Comparison of ENCODE assay signal across 26 mouse cellular contexts in the genomic region with DNA sequence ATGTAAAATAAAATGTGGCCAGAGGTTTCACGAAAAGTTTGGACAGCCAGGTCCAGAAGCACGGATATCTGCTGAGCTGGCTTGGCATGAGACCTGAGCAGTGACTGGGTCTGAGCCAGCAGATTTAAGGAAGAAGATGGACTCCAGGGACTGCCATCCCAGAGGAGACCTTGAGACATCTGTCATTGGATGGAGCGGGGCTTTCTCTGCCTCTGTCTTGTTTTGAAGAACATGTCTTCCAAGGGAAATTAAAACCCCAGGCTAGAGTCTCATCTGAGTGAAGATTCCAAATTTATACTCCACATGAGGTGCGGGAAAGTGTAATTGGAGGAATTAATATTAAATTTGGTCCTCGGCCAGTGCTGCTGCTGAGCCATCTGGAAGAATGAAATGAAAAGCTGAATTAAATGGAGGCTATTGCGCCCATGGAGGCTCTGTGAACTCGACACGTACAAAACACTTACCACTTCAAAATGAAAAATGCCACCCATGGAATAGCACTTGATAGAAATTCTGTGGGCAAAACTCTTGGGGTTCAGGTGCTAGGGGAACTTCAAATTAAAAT.
DNase-seq lines count a peak whose midpoint lies in the region; ATAC-seq and TF ChIP-seq lines count a peak whose summit lies in the region.
"Had no signal": no experiment of that assay in that cellular context is flagged by ENCODE, and none has a peak within 500 bp of the region (broad histone marks: within the 10 kb centered on the region; RNA-seq: fewer than 3 reads in every experiment).

No protein-coding gene starts in this region.

- no peak overlapping the region for H3K4me2 ChIP-seq in forebrain, postnatal 0 days (ENCODE audit: low read depth)
- no peak overlapping the region for H3K4me2 ChIP-seq in forebrain, embryonic 15.5 days (replicated peaks)
- H3K4me2 ChIP-seq in midbrain, postnatal 0 days (ENCODE audit: low read depth, low read length, poor library complexity, severe bottlenecking): no peak overlapping the region
- no peak overlapping the region for H3K4me2 ChIP-seq in midbrain, embryonic 15.5 days
- H3K4me2 ChIP-seq: heart, embryonic 11.5 days; limb, embryonic 13.5 days; liver, embryonic 11.5 days; lung, embryonic 15.5 days; midbrain, embryonic 11.5 days; stomach, embryonic 15.5 days had no signal

- no peak overlapping the region for H3K4me3 ChIP-seq in forebrain, postnatal 0 days (ENCODE audit: low read depth, low read length)
- no peak overlapping the region for H3K4me3 ChIP-seq in forebrain, embryonic 15.5 days
- H3K4me3 ChIP-seq in layer of hippocampus, adult 2 months: no peak overlapping the region
- no peak overlapping the region for H3K4me3 ChIP-seq in midbrain, postnatal 0 days (ENCODE audit: low read depth, low read length)
- no peak overlapping the region for H3K4me3 ChIP-seq in midbrain, embryonic 15.5 days
- H3K4me3 ChIP-seq: erythroblast, embryonic 14.5 days; limb, embryonic 13.5 days; lung, embryonic 15.5 days; stomach, embryonic 15.5 days had no signal

- no peaks in the 10 kb centered on the region for H3K36me3 ChIP-seq in forebrain, postnatal 0 days (ENCODE audit: insufficient read depth)
- no peaks in the 10 kb centered on the region for H3K36me3 ChIP-seq in forebrain, embryonic 15.5 days
- no peaks in the 10 kb centered on the region for H3K36me3 ChIP-seq in midbrain, postnatal 0 days (ENCODE audit: insufficient read depth, low read length)
- no peaks in the 10 kb centered on the region for H3K36me3 ChIP-seq in midbrain, embryonic 15.5 days (replicated peaks)
- H3K36me3 ChIP-seq: limb, embryonic 13.5 days; lung, embryonic 15.5 days; stomach, embryonic 15.5 days had no signal

- no peaks in the 10 kb centered on the region for H3K9me3 ChIP-seq in forebrain, postnatal 0 days (ENCODE audit: low read length)
- H3K9me3 ChIP-seq in forebrain, embryonic 15.5 days: no peaks in the 10 kb centered on the region
- H3K9me3 ChIP-seq in midbrain, postnatal 0 days (ENCODE audit: low read length): no peaks in the 10 kb centered on the region
- H3K9me3 ChIP-seq in midbrain, embryonic 15.5 days: no peaks in the 10 kb centered on the region
- H3K9me3 ChIP-seq: limb, embryonic 13.5 days; lung, embryonic 15.5 days; stomach, embryonic 15.5 days had no signal

- no peak for ATAC-seq in forebrain, postnatal 0 days
- no peak; the same call in 1 of the 2 replicates for ATAC-seq in forebrain, embryonic 15.5 days (replicated peaks)
- no peak for ATAC-seq in midbrain, postnatal 0 days (ENCODE audit: low FRiP score)
- no peak for ATAC-seq in midbrain, embryonic 15.5 days (replicated peaks)
- ATAC-seq: activated CD4-positive, CD25-positive, alpha-beta regulatory T cell, adult 4 months; inflammation-experienced regulatory T-cells, adult 6 months had no signal

- DNase-seq in cerebellum, adult 11-12 months: peak; percentile 3
- no peak for DNase-seq in cerebellum, adult 9-11 months
- DNase-seq in forebrain, postnatal 0 days: peak; percentile 5
- peak; percentile 11 for DNase-seq in layer of hippocampus, adult 11-12 months (ENCODE audit: low spot score)
- no peak for DNase-seq in layer of hippocampus, adult 2 months (ENCODE audit: low spot score in 2 of 2)
- peak; percentile 61 for DNase-seq in midbrain, postnatal 0 days (ENCODE audit: low spot score)
- DNase-seq: adrenal gland, adult 2 months; adrenal gland, postnatal 36 days; gastrocnemius, postnatal 25 days; heart, adult 11 months; heart, postnatal 36 days; kidney, adult 11 months; kidney, postnatal 14 days; right cerebral cortex, postnatal 25 days had no signal

- H3K4me1 ChIP-seq in forebrain, postnatal 0 days (ENCODE audit: insufficient read depth): no peaks in the 10 kb centered on the region
- H3K4me1 ChIP-seq in forebrain, embryonic 15.5 days: no peaks in the 10 kb centered on the region
- H3K4me1 ChIP-seq in midbrain, postnatal 0 days (ENCODE audit: insufficient read depth, low read length): no peaks in the 10 kb centered on the region
- H3K4me1 ChIP-seq in midbrain, embryonic 15.5 days: no peaks in the 10 kb centered on the region
- H3K4me1 ChIP-seq: limb, embryonic 13.5 days; lung, embryonic 15.5 days; stomach, embryonic 15.5 days had no signal

- no peak overlapping the region for H3K9ac ChIP-seq in forebrain, postnatal 0 days
- no peak overlapping the region for H3K9ac ChIP-seq in forebrain, embryonic 15.5 days (replicated peaks)
- no peak overlapping the region for H3K9ac ChIP-seq in midbrain, postnatal 0 days (replicated peaks; ENCODE audit: low read length, poor library complexity, severe bottlenecking)
- no peak overlapping the region for H3K9ac ChIP-seq in midbrain, embryonic 15.5 days
- H3K9ac ChIP-seq: limb, embryonic 13.5 days; lung, embryonic 15.5 days; stomach, embryonic 15.5 days had no signal

- H3K27ac ChIP-seq in forebrain, postnatal 0 days (ENCODE audit: low read depth, low read length): no peak overlapping the region
- no peak overlapping the region for H3K27ac ChIP-seq in forebrain, embryonic 15.5 days (replicated peaks)
- no peak overlapping the region for H3K27ac ChIP-seq in layer of hippocampus, adult 2 months
- H3K27ac ChIP-seq in midbrain, postnatal 0 days (ENCODE audit: low read depth, low read length): no peak overlapping the region
- no peak overlapping the region for H3K27ac ChIP-seq in midbrain, embryonic 15.5 days
- H3K27ac ChIP-seq: limb, embryonic 13.5 days; lung, embryonic 15.5 days; stomach, embryonic 15.5 days had no signal

- WGBS in forebrain, postnatal 0 days: 67% methylated on average over 8 of the region's 8 CpGs
- WGBS in forebrain, embryonic 15.5 days: 73% methylated on average over 8 of the region's 8 CpGs
- 77% methylated on average over 8 of the region's 8 CpGs for WGBS in midbrain, postnatal 0 days
- WGBS in midbrain, embryonic 15.5 days: 82% methylated on average over 8 of the region's 8 CpGs

- TF ChIP-seq CTCF in forebrain, postnatal 0 days (IDR thresholded peaks at IDR 0.05; ENCODE audit: low read depth): no peak
- no peak for TF ChIP-seq CTCF in layer of hippocampus, adult 2 months (conservative IDR thresholded peaks at IDR 0.05)
- no peak for TF ChIP-seq CTCF in midbrain, postnatal 0 days (IDR thresholded peaks at IDR 0.05)

- H3K27me3 ChIP-seq in forebrain, postnatal 0 days (ENCODE audit: insufficient read depth, low read length): no peaks in the 10 kb centered on the region
- H3K27me3 ChIP-seq in forebrain, embryonic 15.5 days: no peaks in the 10 kb centered on the region
- no peaks in the 10 kb centered on the region for H3K27me3 ChIP-seq in midbrain, postnatal 0 days (ENCODE audit: insufficient read depth, low read length)
- H3K27me3 ChIP-seq in midbrain, embryonic 15.5 days (replicated peaks): no peaks in the 10 kb centered on the region
- H3K27me3 ChIP-seq: CH12.LX; limb, embryonic 13.5 days; lung, embryonic 15.5 days; stomach, embryonic 15.5 days had no signal

Comparison
In these comparisons a context has a peak if more than half of its experiments do, and no peak if none do; other contexts are left out.
1. DNase-seq: peak in cerebellum, adult 11-12 months (single experiment), forebrain, postnatal 0 days (single experiment), layer of hippocampus, adult 11-12 months (single experiment) and midbrain, postnatal 0 days (single experiment); none in cerebellum, adult 9-11 months (single experiment) and layer of hippocampus, adult 2 months (0 of 2).